Mouse (Mus musculus): ENCODE results near the gene Cirbp. TPM values are rescaled to one million over a fixed set of nuclear protein-coding genes. Genes with fewer than 3 reads are reported as not detected.
A peak's percentile ranks its signal among the peaks of the same experiment; 100 is the strongest.

Gene Cirbp
- polyA plus RNA-seq, 1 experiment: 200 TPM

GRCm38 (mm10) chr10:80129846-80130245, 35.9 kb upstream of the Cirbp start:
- no peak for TF ChIP-seq CTCF (IDR thresholded peaks at IDR 0.05; ENCODE audit: insufficient read depth, low read length)
- Histone ChIP-seq H3K4me3 (replicated peaks; ENCODE audit: extremely low read depth, low read depth, low read length) (no peak overlapping the region), H3K4me1 (ENCODE audit: control insufficient read depth, insufficient read depth, low read length) (no peaks in the 10 kb centered on the region)
- WGBS: 84% methylated on average over 9 of the region's 9 CpGs
- DNase-seq: no peak

DNA sequence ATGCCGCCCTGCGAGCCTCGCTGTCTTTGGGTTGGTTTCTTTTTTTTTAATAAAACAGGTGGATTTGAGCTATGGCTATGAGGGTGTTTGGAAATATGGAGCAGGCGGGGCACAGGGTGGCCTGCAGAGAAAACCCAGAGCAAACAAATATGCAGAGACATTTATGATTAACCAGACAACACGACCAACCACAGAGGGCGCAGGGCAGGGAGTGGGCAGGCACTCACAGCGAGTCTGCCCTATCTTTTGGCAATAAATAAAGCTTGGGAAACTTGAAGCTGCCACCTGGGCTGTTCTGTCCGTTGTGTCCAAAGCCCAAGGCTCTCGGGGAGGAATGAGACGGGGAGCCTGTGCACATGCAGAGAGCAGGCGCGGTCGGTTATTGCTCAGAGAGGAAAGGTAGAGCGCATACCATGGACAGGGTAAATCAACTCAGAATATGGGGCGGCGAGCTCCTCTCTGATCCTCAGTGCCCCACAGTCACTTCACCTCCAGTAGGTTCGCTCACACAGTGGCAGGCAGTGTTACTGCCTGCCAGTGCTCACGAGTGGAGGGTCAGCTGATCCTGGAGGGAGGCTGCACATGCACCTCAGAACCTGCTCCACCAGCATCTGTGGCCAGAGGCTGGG, 35.3 kb upstream of the Cirbp start:
- TF ChIP-seq POLR2A (IDR thresholded peaks at IDR 0.05; ENCODE audit: borderline replicate concordance, extremely low read depth, low read depth, low read length): no peak
- no peak for TF ChIP-seq CTCF (IDR thresholded peaks at IDR 0.05; ENCODE audit: insufficient read depth, low read length)
- no peak for DNase-seq
- Histone ChIP-seq H3K4me3 (replicated peaks; ENCODE audit: extremely low read depth, low read depth, low read length) (no peak overlapping the region), H3K4me1 (ENCODE audit: control insufficient read depth, insufficient read depth, low read length) (no peaks in the 10 kb centered on the region)
- WGBS: 72% methylated on average over 18 of the region's 18 CpGs

DNA sequence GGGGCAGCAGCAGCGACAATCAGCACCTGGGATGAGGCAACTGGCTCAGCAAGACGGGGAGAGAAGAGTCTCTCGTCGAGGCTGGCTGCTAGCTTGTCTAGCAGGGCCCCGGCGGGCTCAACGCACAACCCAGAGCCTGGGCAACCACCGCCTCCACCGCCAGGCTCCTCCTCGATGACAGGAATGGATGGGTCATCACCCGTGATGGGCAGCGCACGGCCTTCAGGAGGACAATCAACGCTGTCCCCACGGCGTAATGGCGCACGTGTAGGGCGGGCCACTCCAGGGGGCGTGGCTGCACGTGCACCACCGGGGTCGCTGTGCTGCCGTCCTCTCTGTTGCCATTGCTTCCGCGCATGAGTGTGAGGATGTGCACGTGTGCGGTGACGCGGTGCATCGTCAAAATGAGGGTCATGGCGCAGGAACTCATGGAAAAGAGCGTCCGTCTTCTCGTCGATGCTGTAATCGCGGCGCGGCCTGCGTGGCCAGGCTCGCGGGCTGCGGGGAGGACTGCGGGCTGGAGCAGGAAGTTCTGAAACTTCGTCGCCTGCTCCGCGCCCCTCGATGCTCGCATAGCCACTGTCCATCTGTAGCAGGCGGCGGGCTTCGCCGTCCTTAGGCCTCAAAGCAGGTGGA, 34.4 kb upstream of the Cirbp start:
- H3K4me3 ChIP-seq (replicated peaks; ENCODE audit: extremely low read depth, low read depth, low read length): no peak overlapping the region
- TF ChIP-seq CTCF (IDR thresholded peaks at IDR 0.05; ENCODE audit: insufficient read depth, low read length) (no peak), POLR2A (IDR thresholded peaks at IDR 0.05; ENCODE audit: borderline replicate concordance, extremely low read depth, low read depth, low read length) (no peak)
- WGBS: 52% methylated on average over 55 of the region's 55 CpGs
- no peak for DNase-seq
- no peaks in the 10 kb centered on the region for H3K4me1 ChIP-seq (ENCODE audit: control insufficient read depth, insufficient read depth, low read length)

DNA sequence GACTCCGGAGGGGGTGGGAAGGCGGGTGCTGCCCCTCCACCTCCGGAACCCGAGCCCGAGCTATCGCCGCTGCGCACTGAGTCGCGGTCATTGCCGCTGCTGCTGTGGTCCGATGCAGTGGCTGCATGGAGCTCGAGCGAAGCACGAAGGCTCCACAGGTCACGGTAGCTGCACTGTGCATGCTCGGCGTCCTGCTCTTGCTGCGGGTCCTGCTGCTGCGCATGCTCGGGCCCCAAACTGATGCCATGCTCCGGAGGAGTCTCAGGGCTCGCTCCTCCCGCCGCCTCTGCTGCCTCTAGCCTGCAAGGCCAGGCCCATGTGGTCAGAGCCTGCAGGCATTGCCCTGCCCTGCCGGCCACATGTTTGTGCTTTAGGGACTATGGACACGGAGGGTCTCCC, 33.8 kb upstream of the Cirbp start:
- WGBS: 80% methylated on average over 27 of the region's 27 CpGs
- DNase-seq: no peak
- Histone ChIP-seq H3K4me1 (ENCODE audit: control insufficient read depth, insufficient read depth, low read length) (no peaks in the 10 kb centered on the region), H3K4me3 (replicated peaks; ENCODE audit: extremely low read depth, low read depth, low read length) (no peak overlapping the region)
- TF ChIP-seq POLR2A (IDR thresholded peaks at IDR 0.05; ENCODE audit: borderline replicate concordance, extremely low read depth, low read depth, low read length) (no peak), CTCF (IDR thresholded peaks at IDR 0.05; ENCODE audit: insufficient read depth, low read length) (no peak)

DNA sequence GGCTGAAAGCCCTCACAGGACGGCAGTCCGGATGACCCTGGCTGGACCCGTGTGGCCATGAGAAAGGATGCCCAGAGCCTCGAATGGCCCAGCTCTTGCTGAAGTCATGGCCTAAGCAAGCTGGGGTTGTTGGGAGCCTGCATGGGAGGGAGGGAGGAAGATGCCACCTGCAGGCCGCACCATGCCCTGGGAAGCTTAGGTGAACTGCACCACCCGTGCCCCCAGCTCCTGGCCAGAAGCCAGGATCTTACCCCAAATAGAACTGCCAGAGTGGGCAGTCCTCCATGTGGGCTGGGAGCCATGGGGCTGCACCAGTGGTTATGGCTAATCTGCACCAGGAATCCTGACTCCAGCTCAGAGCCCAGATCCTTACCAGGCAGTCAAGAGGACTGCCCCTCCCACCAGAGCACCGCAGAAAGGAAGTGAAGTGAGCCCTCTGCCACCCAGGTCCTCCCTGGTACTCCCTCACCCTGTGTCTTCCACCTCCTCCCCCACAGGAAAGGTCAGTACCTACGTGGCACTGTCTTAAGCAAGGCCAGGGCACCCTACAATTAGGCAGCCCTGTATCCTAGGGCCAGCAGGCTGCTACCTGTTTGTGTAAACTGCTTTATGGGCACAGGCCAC, 32.4 kb upstream of the Cirbp start:
- no peak for DNase-seq
- 38% methylated on average over 8 of the region's 8 CpGs for WGBS
- TF ChIP-seq POLR2A (IDR thresholded peaks at IDR 0.05; ENCODE audit: borderline replicate concordance, extremely low read depth, low read depth, low read length) (no peak), CTCF (IDR thresholded peaks at IDR 0.05; ENCODE audit: insufficient read depth, low read length) (no peak)

GRCm38 (mm10) chr10:80134421-80134820, 31.4 kb upstream of the Cirbp start:
- Histone ChIP-seq H3K4me3 (replicated peaks; ENCODE audit: extremely low read depth, low read depth, low read length) (no peak overlapping the region), H3K4me1 (ENCODE audit: control insufficient read depth, insufficient read depth, low read length) (peaks cover 4% of the 10 kb centered on the region; the same call in 1 of the 2 replicates)
- TF ChIP-seq CTCF (IDR thresholded peaks at IDR 0.05; ENCODE audit: insufficient read depth, low read length) (no peak), POLR2A (IDR thresholded peaks at IDR 0.05; ENCODE audit: borderline replicate concordance, extremely low read depth, low read depth, low read length) (no peak)
- no peak for DNase-seq
- WGBS: 61% methylated on average over 9 of the region's 9 CpGs

More for the DNA sequence above, 32.4 kb upstream of the Cirbp start:
- peaks cover under 1% of the 10 kb centered on the region; the same call in 1 of the 2 replicates for H3K4me1 ChIP-seq (ENCODE audit: control insufficient read depth, insufficient read depth, low read length)
- no peak overlapping the region for H3K4me3 ChIP-seq (replicated peaks; ENCODE audit: extremely low read depth, low read depth, low read length)

DNA sequence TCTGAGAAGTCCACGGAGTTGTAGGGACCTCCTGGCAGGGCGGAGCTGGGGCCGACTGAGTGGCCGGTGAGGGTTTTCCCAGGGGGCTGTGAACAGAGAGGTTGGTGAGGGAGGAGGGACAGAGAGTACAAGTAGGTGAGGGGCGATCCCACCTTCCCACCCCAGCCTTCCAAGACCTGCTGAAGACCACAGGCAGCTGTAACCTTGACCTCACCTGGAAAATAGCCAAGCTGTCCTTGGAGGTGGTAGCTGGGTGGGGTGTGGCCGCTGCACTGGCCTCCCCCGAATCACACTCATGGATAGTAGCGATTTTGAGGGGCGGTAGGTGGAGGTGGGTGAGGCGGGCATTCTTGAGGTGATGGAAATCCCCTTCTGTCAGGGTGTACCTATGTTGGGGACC, 30.6 kb upstream of the Cirbp start:
- WGBS: 82% methylated on average over 10 of the region's 10 CpGs
- no peak for DNase-seq
- peaks cover 4% of the 10 kb centered on the region; the same call in 1 of the 2 replicates for H3K4me1 ChIP-seq (ENCODE audit: control insufficient read depth, insufficient read depth, low read length)
- TF ChIP-seq CTCF (IDR thresholded peaks at IDR 0.05; ENCODE audit: insufficient read depth, low read length) (no peak), POLR2A (IDR thresholded peaks at IDR 0.05; ENCODE audit: borderline replicate concordance, extremely low read depth, low read depth, low read length) (no peak)
- H3K4me3 ChIP-seq (replicated peaks; ENCODE audit: extremely low read depth, low read depth, low read length): no peak overlapping the region

DNA sequence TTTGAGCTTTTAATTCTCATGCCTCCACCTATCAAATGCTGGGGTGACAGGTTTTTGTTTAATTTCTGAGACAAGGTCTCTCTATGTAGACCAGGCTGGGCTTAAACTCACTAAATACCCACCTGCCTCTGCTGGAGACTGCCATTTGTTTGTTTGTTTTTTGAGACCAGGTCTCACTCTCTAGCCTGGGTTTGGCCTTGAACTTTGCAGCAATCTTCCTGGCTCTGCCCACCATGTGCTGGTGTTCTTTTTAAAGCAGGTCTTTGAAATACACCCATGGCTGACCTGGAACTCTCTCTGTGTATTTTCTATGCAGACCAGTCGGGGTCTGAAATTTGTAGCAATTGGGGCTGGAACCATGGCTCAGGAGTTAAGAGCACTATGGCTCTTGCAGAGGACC, 30.1 kb upstream of the Cirbp start:
- no peak for DNase-seq
- WGBS: 100% methylated on average over 1 of the region's 1 CpGs
- peaks cover 4% of the 10 kb centered on the region; the same call in 1 of the 2 replicates for H3K4me1 ChIP-seq (ENCODE audit: control insufficient read depth, insufficient read depth, low read length)
- H3K4me3 ChIP-seq (replicated peaks; ENCODE audit: extremely low read depth, low read depth, low read length): no peak overlapping the region
- TF ChIP-seq CTCF (IDR thresholded peaks at IDR 0.05; ENCODE audit: insufficient read depth, low read length) (no peak), POLR2A (IDR thresholded peaks at IDR 0.05; ENCODE audit: borderline replicate concordance, extremely low read depth, low read depth, low read length) (no peak)

DNA sequence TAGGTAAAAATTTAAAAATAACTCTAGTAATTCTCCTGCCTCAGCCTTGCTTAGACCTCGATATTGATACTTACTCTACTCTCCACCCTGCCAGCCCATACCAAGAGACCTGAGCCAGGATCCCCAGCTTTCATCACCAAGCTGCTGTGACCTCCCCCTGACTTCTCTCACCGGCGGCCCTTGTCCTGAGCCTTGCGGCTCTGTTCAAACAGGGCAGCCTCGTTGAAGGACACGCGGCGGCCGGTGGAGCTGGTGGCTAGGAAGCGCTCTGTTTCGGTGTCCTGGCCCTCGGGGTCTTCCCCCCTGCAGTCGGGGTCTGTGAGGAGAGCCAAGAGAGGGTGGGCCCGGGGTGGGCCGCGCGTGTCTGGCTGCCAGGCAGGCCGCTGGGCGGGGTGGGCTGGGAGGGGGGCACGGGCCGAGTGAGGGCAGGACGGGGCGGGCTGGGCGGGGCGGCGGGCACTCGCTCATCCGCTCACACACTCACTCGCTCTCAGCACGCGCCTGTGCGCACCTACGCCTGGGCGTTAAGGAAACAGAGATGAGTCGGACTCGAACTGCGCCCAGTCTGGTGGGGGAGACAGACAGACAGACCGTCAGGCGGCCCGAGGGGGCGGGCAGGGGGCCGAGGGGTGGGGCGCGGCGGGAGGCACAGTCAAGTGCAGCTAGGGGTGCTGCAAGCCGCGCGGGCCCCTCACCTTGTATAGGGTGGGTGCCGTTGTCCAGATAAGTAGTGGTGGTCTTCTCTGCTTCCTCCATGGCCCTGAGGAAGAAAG, 29.4 kb upstream of the Cirbp start:
- 34% methylated on average over 47 of the region's 49 CpGs for WGBS
- no peak for DNase-seq
- TF ChIP-seq POLR2A (IDR thresholded peaks at IDR 0.05; ENCODE audit: borderline replicate concordance, extremely low read depth, low read depth, low read length) (no peak), CTCF (IDR thresholded peaks at IDR 0.05; ENCODE audit: insufficient read depth, low read length) (no peak)
- Histone ChIP-seq H3K4me1 (ENCODE audit: control insufficient read depth, insufficient read depth, low read length) (peaks cover 4% of the 10 kb centered on the region; the same call in 1 of the 2 replicates), H3K4me3 (replicated peaks; ENCODE audit: extremely low read depth, low read depth, low read length) (peak overlapping the region; percentile 16)
